Mouse (Mus musculus) testis, postnatal 10 days (tissue): ENCODE data around the gene Pik3r4.

Source experiments
- DNase-seq: peaks from one replicate; pipeline ENCODE4 v3.0.0; 2021; ENCODE audit warnings: low spot score

Pik3r4 gene

DNA sequence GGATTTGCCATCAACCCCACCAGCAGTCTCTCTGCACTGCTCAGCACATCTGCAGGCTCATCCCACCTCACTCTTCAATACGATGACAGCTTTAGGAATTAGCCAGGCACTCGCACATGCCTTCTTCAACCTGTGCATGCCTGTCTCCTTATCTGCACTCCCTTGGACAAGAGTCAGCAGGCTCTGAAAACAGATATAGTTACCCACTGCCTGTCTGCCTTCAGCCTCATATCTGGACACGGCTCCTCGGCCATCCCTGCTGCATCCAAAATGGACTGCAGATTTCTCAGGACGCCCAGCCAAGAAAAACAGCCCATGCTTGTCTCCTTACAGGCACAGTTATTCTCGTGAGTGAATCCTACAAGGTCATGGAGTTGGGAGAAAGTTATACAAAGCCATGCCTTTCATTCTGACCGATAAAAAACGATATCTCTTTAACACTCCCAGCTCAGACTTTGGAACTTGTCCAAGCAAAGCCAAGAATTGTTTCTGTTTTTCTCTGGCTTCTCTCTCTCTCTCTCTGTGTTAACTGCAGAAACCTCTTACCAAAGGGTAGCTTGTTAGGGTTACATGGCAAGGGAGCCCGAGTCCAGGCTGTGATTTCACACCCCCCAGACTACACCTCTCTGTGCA lies 55.1 kb downstream of the Pik3r4 start:
- peak; percentile 64 for DNase-seq

DNA sequence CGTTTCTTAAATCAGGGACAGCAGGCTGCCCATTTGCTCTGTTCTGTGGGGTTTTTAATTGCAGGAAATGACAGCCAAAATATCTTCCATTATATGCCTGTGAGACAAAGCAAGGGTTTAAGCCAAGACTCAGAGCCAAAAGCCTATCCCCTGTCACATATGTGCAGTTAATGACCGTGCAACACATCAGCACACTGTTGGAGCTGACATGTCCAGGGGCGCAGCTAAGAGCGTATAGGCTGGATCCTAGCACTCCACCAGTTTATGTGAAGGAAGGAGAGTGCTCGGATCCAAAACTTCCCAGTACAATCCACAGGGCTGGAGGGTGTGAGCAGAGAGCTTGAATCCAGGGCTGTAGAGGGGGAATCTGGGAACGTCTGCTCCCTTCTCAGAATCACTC lies 57.9 kb downstream of the Pik3r4 start:
- DNase-seq: no peak

DNA sequence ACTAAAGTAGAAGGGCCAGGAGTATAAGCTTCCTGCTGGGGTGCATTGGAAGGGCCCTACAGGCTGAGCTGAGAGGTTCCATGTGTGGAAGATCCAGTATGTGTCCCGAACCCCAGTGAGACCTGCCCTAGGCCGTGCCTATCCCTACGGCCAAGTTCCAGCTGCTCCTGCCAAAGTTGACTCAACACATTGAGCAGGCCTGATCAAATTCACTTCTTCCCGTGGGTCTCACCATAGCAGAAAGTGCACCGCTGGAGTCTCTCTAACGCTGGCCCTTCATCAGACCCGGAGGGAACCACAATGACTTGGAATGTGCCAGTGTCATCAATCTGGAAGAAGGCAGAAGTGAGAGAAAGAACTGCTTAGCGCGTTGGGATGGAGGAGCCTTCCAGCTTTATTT lies 59.2 kb downstream of the Pik3r4 start:
- DNase-seq: no peak

DNA sequence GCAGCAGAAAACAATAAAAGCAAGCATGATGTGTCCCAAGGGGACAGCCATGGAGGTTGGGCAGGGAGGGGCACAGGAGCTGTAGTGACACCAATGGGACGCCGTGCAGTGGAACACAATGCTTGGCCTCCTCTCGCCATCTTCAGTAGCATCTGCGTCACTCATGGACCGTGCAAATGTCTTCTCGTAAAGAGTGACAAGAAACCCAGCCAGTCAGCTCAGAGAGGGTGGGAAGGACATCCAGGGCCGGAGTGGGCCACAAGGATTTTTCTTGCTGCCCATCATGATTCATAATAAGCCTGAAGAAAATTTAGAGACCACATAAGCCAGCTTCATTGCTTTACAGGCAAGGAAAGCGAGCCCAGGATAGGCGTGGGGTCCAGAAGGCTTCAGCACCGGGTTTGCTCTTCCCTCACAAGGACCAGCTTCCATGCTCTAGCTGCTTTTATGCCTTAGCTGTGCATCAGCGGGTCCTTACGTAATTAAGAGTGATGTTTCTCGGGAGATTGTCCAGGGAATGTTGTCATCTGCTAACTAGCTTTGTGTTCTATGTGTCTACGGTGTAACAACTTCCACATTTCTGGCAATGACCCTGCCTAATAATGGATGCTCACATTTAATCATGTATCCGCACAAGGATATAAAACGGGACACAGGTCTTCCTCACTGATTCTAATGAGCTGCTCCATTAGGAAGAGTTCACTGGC lies 61.6 kb downstream of the Pik3r4 start:
- DNase-seq: no peak

DNA sequence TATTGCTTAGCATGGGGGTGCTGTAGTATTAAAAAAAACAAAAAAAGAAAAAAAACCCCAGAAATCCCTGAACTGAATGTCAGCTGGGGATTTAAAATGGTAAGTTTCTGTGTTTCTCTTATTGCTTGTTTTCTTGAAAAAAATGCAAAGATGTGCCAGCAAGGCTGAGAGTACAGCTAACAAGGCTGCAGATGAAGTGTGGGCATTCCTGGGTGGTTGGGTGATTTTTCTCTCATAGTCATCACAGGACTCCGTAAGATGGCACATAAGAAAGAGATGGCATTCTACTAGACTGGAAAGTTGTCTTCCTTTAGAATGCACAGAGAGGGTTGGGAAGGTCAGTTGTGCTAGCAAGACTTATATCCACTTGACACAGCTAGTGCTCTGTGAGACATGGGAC lies 62.2 kb downstream of the Pik3r4 start:
- no peak for DNase-seq

DNA sequence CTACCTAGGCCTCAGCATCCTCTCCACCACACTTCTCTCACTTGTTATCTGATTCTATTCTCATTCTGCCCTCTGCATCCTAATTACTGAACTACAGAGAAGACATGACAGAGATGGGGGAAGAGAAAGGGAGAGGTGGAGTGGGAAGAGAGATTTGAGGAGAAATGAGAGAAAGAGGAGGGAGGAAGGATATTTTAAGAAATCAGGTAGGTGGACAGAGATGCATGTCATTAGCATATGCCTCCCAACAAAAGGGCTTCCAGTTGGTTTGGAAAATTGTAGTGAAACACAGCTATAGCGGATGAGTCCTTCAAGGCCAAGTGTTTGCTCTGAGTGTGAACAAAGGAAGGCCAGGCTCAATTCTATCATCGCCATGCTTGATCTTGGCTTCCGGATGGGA lies 69.3 kb downstream of the Pik3r4 start:
- DNase-seq: no peak

DNA sequence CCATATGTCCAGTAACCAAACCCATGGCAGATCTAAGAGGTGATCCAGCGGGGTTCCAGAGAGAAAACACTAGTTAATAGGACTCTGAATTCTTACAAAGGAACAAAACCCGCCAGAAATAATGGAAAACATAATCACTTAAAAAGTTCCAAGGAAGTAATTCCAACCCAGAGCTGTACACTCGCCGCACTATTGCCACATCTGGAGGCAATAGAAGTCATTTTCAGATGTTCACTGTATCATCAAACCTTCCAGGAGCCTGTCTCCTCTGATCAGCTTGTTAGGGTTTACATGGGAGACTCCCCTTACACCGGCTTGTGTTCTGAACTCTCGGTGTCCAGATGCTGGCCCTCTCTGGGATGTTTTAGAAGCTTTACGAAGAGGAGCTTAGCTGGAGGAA lies 76.6 kb downstream of the Pik3r4 start:
- no peak for DNase-seq

DNA sequence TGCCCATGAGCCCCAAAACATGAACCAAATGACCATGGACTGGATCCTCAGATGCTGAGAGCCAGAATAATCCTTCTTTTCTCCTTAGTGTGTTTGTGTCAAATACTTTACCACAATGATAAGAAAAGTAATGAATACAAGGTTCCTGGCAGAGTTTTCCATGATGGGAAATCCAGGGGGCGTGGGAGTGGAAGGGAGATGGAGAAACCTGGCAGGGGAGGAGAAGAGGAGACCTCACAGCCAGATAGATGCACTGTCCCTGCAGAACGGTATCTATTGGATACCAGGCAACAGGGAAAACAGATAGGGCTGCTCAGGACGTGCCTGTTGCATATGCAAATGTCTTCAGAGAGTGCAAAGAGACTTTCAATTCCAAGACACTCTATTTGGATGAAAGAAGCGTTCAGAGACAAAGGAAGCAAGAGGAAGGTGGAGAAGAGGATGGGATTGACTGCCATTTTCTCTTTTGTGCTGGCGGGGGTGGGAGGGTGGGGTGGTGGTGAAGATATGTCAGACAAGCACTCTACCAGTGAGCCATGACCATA lies 77.1 kb downstream of the Pik3r4 start:
- peak; percentile 78 for DNase-seq

DNA sequence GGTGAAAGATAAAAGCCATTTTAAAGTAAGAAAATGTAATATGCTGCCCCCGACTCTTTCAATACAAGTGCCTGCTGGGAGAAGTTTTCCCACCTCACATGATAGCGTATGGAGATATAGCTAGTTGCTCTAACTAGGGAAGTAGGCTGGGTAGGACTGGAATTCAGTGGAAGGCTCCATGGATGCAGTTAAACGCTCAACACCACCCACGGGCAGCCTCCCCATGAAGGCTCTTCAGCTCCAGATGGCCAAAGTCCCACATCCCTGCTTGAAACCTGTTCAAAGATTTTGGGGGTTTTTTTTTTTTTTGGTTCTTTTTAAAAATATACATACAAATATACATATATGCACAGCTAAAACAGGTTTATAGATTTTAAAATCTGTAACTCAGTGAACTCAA lies 77.7 kb downstream of the Pik3r4 start:
- DNase-seq: no peak

DNA sequence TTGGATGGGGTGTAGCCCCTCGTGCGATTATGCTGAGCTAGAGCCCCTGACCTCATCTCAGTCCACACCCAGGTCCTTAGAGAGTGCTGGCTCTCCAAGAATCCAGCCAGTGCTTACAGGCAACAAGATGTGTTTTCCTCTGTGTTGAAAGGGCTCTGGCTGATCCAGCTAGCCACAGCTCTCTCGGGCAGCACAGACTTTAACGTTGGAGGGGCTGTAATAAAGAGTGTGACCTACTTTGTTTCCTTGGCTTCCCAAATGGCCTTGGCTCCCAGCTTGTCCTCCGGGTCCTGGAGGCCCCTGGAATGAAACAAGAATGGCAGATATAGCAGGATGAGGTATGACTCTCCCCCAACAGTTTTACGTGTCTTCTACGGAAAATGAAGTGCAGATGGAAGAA lies 89.2 kb downstream of the Pik3r4 start:
- DNase-seq: no peak

DNA sequence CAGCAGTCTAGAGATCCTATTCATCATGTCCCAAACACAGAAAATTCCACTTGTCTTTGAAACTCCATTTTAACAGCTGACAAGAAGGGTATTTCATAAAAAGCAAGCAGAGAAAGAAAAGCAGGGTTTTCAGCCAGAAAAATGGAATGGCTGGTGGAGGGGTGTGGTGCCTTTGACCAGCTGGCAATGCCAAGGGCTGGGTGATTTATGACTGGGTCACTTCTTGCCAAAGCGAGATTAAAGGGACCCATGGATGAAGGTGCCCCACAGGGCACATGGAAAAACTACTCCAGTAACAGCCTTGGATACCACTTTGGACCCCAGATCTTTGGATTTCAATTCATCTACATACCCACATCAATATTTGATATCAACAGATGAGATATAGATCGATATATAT lies 91.9 kb downstream of the Pik3r4 start:
- no peak for DNase-seq

DNA sequence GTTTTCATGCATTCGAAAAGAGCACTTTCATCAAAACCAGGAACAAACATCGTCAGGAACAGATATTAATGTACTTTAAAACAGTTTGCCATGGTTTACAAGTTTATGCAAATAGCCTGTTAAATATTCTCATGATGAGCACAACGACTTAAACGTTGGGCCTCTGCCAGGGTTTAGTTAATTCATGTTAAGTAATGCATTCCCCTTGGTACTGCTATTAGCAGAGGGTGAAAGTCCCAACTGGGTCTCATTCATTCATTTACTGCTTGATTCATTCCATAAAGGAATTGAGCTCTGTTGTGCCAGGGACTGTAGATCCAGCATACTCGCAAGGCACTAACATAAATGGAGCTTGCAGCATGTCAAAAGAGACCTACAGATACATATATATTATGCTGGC lies 92.4 kb downstream of the Pik3r4 start:
- DNase-seq: no peak
